Mouse (Mus musculus): Measurements from ENCODE around the gene Pnpla1. TPM values are rescaled to one million over a fixed set of nuclear protein-coding genes. Genes with fewer than 3 reads are reported as not detected.
A peak's percentile ranks its signal among the peaks of the same experiment; 100 is the strongest.
"Not testable (repeated sequence)": the region's sequence is repeated elsewhere in the genome, so short reads cannot be mapped to it uniquely, and the experiment has no call there.

Pnpla1 gene
- not detected in 2 replicates for polyA plus RNA-seq (2015; fragmentation: Nextera tagmentation; extraction: Ambion mirVana)

- Histone ChIP-seq H3K4me1 (replicated peaks; ENCODE audit: insufficient read depth, low read length) (no peaks in the 10 kb centered on the region), H3K27me3 (ENCODE audit: insufficient read depth, low read length) (no peaks in the 10 kb centered on the region), H3K4me3 (replicated peaks; ENCODE audit: low read depth, low read length) (no peak within 1 kb of the TSS), H3K27ac (no peak within 1 kb of the TSS), H3K9me3 (replicated peaks; ENCODE audit: low read length) (peaks cover 5% of the 10 kb centered on the region; the same call in 1 of the 2 replicates), H3K36me3 (ENCODE audit: insufficient read depth, low read length) (no peaks in the 10 kb centered on the region), H3K4me2 (ENCODE audit: low read length) (no peak within 1 kb of the TSS), H3K9ac (ENCODE audit: low read depth, low read length) (no peak within 1 kb of the TSS)
- ATAC-seq (replicated peaks; ENCODE audit: low FRiP score, low read depth) (peak; percentile 29; the same call in 1 of the 2 replicates), DNase-seq (ENCODE audit: low spot score) (no peak)
- TF ChIP-seq CTCF (IDR thresholded peaks at IDR 0.05; ENCODE audit: low read depth), result no peak
- 36% methylated on average over 12 of the region's 12 CpGs for WGBS
Measured at GRCm38 (mm10) chr17:28858205-28858604, at the start of gene Pnpla1. TSS of gene Pnpla1 (plus strand) at chr17:28858411.

GRCm38 (mm10) chr17:28808714-28809113 is 49.5 kb upstream of the Pnpla1 start:
- 95% methylated on average over 8 of the region's 8 CpGs for WGBS
- Histone ChIP-seq H3K27me3 (ENCODE audit: insufficient read depth, low read length) (no peaks in the 10 kb centered on the region), H3K4me3 (replicated peaks; ENCODE audit: low read depth, low read length) (no peak overlapping the region), H3K9me3 (replicated peaks; ENCODE audit: low read length) (no peaks in the 10 kb centered on the region), H3K27ac (no peak overlapping the region), H3K4me2 (ENCODE audit: low read length) (no peak overlapping the region), H3K9ac (ENCODE audit: low read depth, low read length) (no peak overlapping the region), H3K36me3 (ENCODE audit: insufficient read depth, low read length) (peaks cover 40% of the 10 kb centered on the region), H3K4me1 (replicated peaks; ENCODE audit: insufficient read depth, low read length) (no peaks in the 10 kb centered on the region)
- no peak for DNase-seq (ENCODE audit: low spot score)
- no peak for ATAC-seq (replicated peaks; ENCODE audit: low FRiP score, low read depth)
- TF ChIP-seq CTCF (IDR thresholded peaks at IDR 0.05; ENCODE audit: low read depth), result no peak

GRCm38 (mm10) chr17:28809175-28809831 is 48.9 kb upstream of the Pnpla1 start:
- H3K27ac ChIP-seq, result no peak overlapping the region
- no peaks in the 10 kb centered on the region for H3K4me1 ChIP-seq (replicated peaks; ENCODE audit: insufficient read depth, low read length)
- no peak for TF ChIP-seq CTCF (IDR thresholded peaks at IDR 0.05; ENCODE audit: low read depth)
- ATAC-seq (replicated peaks; ENCODE audit: low FRiP score, low read depth) (no peak), DNase-seq (ENCODE audit: low spot score) (no peak)
- no peak overlapping the region for H3K4me2 ChIP-seq (ENCODE audit: low read length)
- no peaks in the 10 kb centered on the region for H3K9me3 ChIP-seq (replicated peaks; ENCODE audit: low read length)
- WGBS, result 96% methylated on average over 10 of the region's 10 CpGs
- no peak overlapping the region for H3K4me3 ChIP-seq (replicated peaks; ENCODE audit: low read depth, low read length)
- H3K27me3 ChIP-seq (ENCODE audit: insufficient read depth, low read length), result no peaks in the 10 kb centered on the region
- H3K9ac ChIP-seq (ENCODE audit: low read depth, low read length), result no peak overlapping the region
- H3K36me3 ChIP-seq (ENCODE audit: insufficient read depth, low read length), result peaks cover 44% of the 10 kb centered on the region

- DNase-seq (ENCODE audit: low spot score) (no peak), ATAC-seq (replicated peaks; ENCODE audit: low FRiP score, low read depth) (0 out of 2 replicates have a peak, but pooled peaks have one; percentile 29)
- H3K9me3 ChIP-seq (replicated peaks; ENCODE audit: low read length), result no peaks in the 10 kb centered on the region
- H3K27ac ChIP-seq, result no peak overlapping the region
- no peak for TF ChIP-seq CTCF (IDR thresholded peaks at IDR 0.05; ENCODE audit: low read depth)
- 83% methylated on average over 10 of the region's 10 CpGs for WGBS
- H3K4me2 ChIP-seq (ENCODE audit: low read length), result no peak overlapping the region
- H3K9ac ChIP-seq (ENCODE audit: low read depth, low read length), result no peak overlapping the region
- peaks cover 41% of the 10 kb centered on the region for H3K36me3 ChIP-seq (ENCODE audit: insufficient read depth, low read length)
- no peaks in the 10 kb centered on the region for H3K27me3 ChIP-seq (ENCODE audit: insufficient read depth, low read length)
- H3K4me1 ChIP-seq (replicated peaks; ENCODE audit: insufficient read depth, low read length), result no peaks in the 10 kb centered on the region
- no peak overlapping the region for H3K4me3 ChIP-seq (replicated peaks; ENCODE audit: low read depth, low read length)
Measured at GRCm38 (mm10) chr17:28812345-28812744, 45.9 kb upstream of the Pnpla1 start.

- Histone ChIP-seq H3K27me3 (ENCODE audit: insufficient read depth, low read length) (no peaks in the 10 kb centered on the region), H3K27ac (no peak overlapping the region), H3K36me3 (ENCODE audit: insufficient read depth, low read length) (peaks cover 44% of the 10 kb centered on the region), H3K9ac (ENCODE audit: low read depth, low read length) (no peak overlapping the region), H3K4me2 (ENCODE audit: low read length) (no peak overlapping the region), H3K4me3 (replicated peaks; ENCODE audit: low read depth, low read length) (no peak overlapping the region), H3K9me3 (replicated peaks; ENCODE audit: low read length) (no peaks in the 10 kb centered on the region), H3K4me1 (replicated peaks; ENCODE audit: insufficient read depth, low read length) (no peaks in the 10 kb centered on the region)
- WGBS, result 80% methylated on average over 18 of the region's 18 CpGs
- no peak for DNase-seq (ENCODE audit: low spot score)
- no peak for ATAC-seq (replicated peaks; ENCODE audit: low FRiP score, low read depth)
- no peak for TF ChIP-seq CTCF (IDR thresholded peaks at IDR 0.05; ENCODE audit: low read depth)
Measured at GRCm38 (mm10) chr17:28814529-28815097, 43.6 kb upstream of the Pnpla1 start.

- ATAC-seq (replicated peaks; ENCODE audit: low FRiP score, low read depth) (no peak), DNase-seq (ENCODE audit: low spot score) (peak; percentile 58)
- WGBS, result 46% methylated on average over 10 of the region's 10 CpGs
- no peak overlapping the region for H3K4me2 ChIP-seq (ENCODE audit: low read length)
- peaks cover 42% of the 10 kb centered on the region for H3K36me3 ChIP-seq (ENCODE audit: insufficient read depth, low read length)
- no peak overlapping the region for H3K4me3 ChIP-seq (replicated peaks; ENCODE audit: low read depth, low read length)
- H3K9me3 ChIP-seq (replicated peaks; ENCODE audit: low read length), result no peaks in the 10 kb centered on the region
- no peaks in the 10 kb centered on the region for H3K27me3 ChIP-seq (ENCODE audit: insufficient read depth, low read length)
- H3K9ac ChIP-seq (ENCODE audit: low read depth, low read length), result no peak overlapping the region
- H3K27ac ChIP-seq, result no peak overlapping the region
- no peaks in the 10 kb centered on the region for H3K4me1 ChIP-seq (replicated peaks; ENCODE audit: insufficient read depth, low read length)
- TF ChIP-seq CTCF (IDR thresholded peaks at IDR 0.05; ENCODE audit: low read depth), result no peak
Measured at GRCm38 (mm10) chr17:28815384-28816004, 42.7 kb upstream of the Pnpla1 start.

GRCm38 (mm10) chr17:28816326-28816725 is 41.9 kb upstream of the Pnpla1 start:
- not testable (repeated sequence) for H3K9me3 ChIP-seq (replicated peaks; ENCODE audit: low read length); H3K27me3 ChIP-seq (ENCODE audit: insufficient read depth, low read length); H3K9ac ChIP-seq (ENCODE audit: low read depth, low read length); H3K27ac ChIP-seq; H3K4me2 ChIP-seq (ENCODE audit: low read length); H3K4me1 ChIP-seq (replicated peaks; ENCODE audit: insufficient read depth, low read length); H3K4me3 ChIP-seq (replicated peaks; ENCODE audit: low read depth, low read length); ATAC-seq (replicated peaks; ENCODE audit: low FRiP score, low read depth); DNase-seq (ENCODE audit: low spot score)
- H3K36me3 ChIP-seq (ENCODE audit: insufficient read depth, low read length), result peaks cover 45% of the 10 kb centered on the region
- WGBS, result 88% methylated on average over 10 of the region's 10 CpGs
